Mouse (Mus musculus) CD4-positive naive resting alpha-beta T cell, adult 76 days (primary cell): ENCODE measurements around the gene Cdca7l. TPM values are rescaled to one million over a fixed set of nuclear protein-coding genes. Genes with fewer than 3 reads are reported as not detected.

Source experiments
- total RNA-seq: library from RNA; stranded (reverse); gene quantifications from one replicate; pipeline ENCODE4 v1.2.4, GENCODE M21; 2023

Cdca7l gene
- total RNA-seq: 11.6 TPM

DNA sequence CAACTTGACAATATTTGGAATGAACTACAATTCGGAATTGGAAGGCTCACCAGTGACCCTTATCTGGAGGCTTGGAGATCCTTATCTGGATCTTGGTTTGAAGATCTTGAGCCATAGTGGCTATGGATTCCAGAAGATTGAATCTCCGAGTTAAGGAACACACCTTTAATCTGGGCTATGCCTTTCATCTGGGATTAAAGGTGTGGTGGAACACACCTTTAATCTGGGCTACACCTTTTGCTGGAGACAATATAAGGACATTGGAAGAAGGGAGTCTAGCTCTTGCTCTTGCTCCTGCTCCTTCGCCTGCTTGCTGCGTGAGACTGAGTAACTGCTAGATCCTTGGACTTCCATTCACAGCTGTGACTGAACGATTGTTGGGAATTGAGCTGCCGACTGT is at the start of gene Cdca7l:
Gene Cdca7l (plus strand): TSS at position 301 of the 400 bp plus-strand sequence.

